Mouse (Mus musculus): ENCODE results near the gene Alpk1. TPM values are rescaled to one million over a fixed set of nuclear protein-coding genes. Genes with fewer than 3 reads are reported as not detected.

Gene Alpk1
- polyA plus RNA-seq, 1 experiment from 2014 or later = 1.2 TPM

GRCm38 (mm10) chr3:127706445-127707088 lies 73.8 kb downstream of the Alpk1 start:
- Histone ChIP-seq H3K36me3 (0 out of 2 replicates have a peak, but pooled peaks cover 4% of the 10 kb centered on the region), H3K4me2 (peak overlapping the region; percentile 66), H3K9ac (no peak overlapping the region), H3K27me3 (replicated peaks) (no peaks in the 10 kb centered on the region), H3K4me1 (peaks cover 12% of the 10 kb centered on the region), H3K4me3 (peak overlapping the region; percentile 35), H3K9me3 (no peaks in the 10 kb centered on the region), H3K27ac (replicated peaks) (no peak overlapping the region)
- WGBS = 71% methylated on average over 8 of the region's 8 CpGs
- no peak for ATAC-seq (ENCODE audit: extremely low read depth, insufficient number of reproducible peaks, low FRiP score, low TSS enrichment)

GRCm38 (mm10) chr3:127705515-127706444 lies 74.5 kb downstream of the Alpk1 start:
- Histone ChIP-seq H3K27me3 (replicated peaks) (no peaks in the 10 kb centered on the region), H3K4me2 (peak overlapping the region; percentile 66), H3K27ac (replicated peaks) (no peak overlapping the region), H3K9ac (peak overlapping the region; percentile 62; the same call in 1 of the 2 replicates), H3K4me3 (peak overlapping the region; percentile 35), H3K36me3 (0 out of 2 replicates have a peak, but pooled peaks cover 4% of the 10 kb centered on the region), H3K4me1 (peaks cover 12% of the 10 kb centered on the region), H3K9me3 (no peaks in the 10 kb centered on the region)
- ATAC-seq (ENCODE audit: extremely low read depth, insufficient number of reproducible peaks, low FRiP score, low TSS enrichment) = no peak
- 20% methylated on average over 30 of the region's 30 CpGs for WGBS

- Histone ChIP-seq H3K4me1 (peaks cover 12% of the 10 kb centered on the region), H3K9me3 (no peaks in the 10 kb centered on the region), H3K4me2 (peak overlapping the region; percentile 66), H3K27ac (replicated peaks) (no peak overlapping the region), H3K27me3 (replicated peaks) (no peaks in the 10 kb centered on the region), H3K36me3 (0 out of 2 replicates have a peak, but pooled peaks cover 4% of the 10 kb centered on the region), H3K4me3 (peak overlapping the region; percentile 35), H3K9ac (no peak overlapping the region)
- 71% methylated on average over 11 of the region's 11 CpGs for WGBS
- ATAC-seq (ENCODE audit: extremely low read depth, insufficient number of reproducible peaks, low FRiP score, low TSS enrichment) = no peak
These were observed 75.2 kb downstream of the Alpk1 start for GRCm38 (mm10) chr3:127705139-127705514.

- Histone ChIP-seq H3K4me1 (peaks cover 12% of the 10 kb centered on the region), H3K27ac (replicated peaks) (no peak overlapping the region), H3K9ac (no peak overlapping the region), H3K4me3 (no peak overlapping the region), H3K4me2 (no peak overlapping the region), H3K36me3 (0 out of 2 replicates have a peak, but pooled peaks cover 4% of the 10 kb centered on the region), H3K27me3 (replicated peaks) (peaks cover 6% of the 10 kb centered on the region), H3K9me3 (no peaks in the 10 kb centered on the region)
- WGBS = 62% methylated on average over 4 of the region's 4 CpGs
- no peak for ATAC-seq (ENCODE audit: extremely low read depth, insufficient number of reproducible peaks, low FRiP score, low TSS enrichment)
These were observed 79.0 kb downstream of the Alpk1 start for GRCm38 (mm10) chr3:127701196-127701825.

- H3K27me3 ChIP-seq (replicated peaks) = peaks cover 32% of the 10 kb centered on the region
- no peaks in the 10 kb centered on the region for H3K9me3 ChIP-seq
- no peak overlapping the region for H3K4me2 ChIP-seq
- no peaks in the 10 kb centered on the region for H3K36me3 ChIP-seq
- H3K27ac ChIP-seq (replicated peaks) = no peak overlapping the region
- ATAC-seq (ENCODE audit: extremely low read depth, insufficient number of reproducible peaks, low FRiP score, low TSS enrichment) = no peak
- WGBS = 81% methylated on average over 5 of the region's 5 CpGs
- H3K4me1 ChIP-seq = 0 out of 2 replicates have a peak, but pooled peaks cover 8% of the 10 kb centered on the region
- H3K4me3 ChIP-seq = no peak overlapping the region
- no peak overlapping the region for H3K9ac ChIP-seq
These were observed 81.7 kb downstream of the Alpk1 start for GRCm38 (mm10) chr3:127698636-127699035.

GRCm38 (mm10) chr3:127696541-127696940 lies 83.8 kb downstream of the Alpk1 start:
- Histone ChIP-seq H3K27me3 (replicated peaks) (peaks cover 37% of the 10 kb centered on the region), H3K36me3 (no peaks in the 10 kb centered on the region), H3K4me2 (no peak overlapping the region), H3K4me3 (no peak overlapping the region), H3K9ac (no peak overlapping the region), H3K4me1 (0 out of 2 replicates have a peak, but pooled peaks cover 8% of the 10 kb centered on the region), H3K9me3 (no peaks in the 10 kb centered on the region), H3K27ac (replicated peaks) (no peak overlapping the region)
- ATAC-seq (ENCODE audit: extremely low read depth, insufficient number of reproducible peaks, low FRiP score, low TSS enrichment) = no peak
- WGBS = 66% methylated on average over 11 of the region's 11 CpGs

GRCm38 (mm10) chr3:127694802-127695771 lies 85.2 kb downstream of the Alpk1 start:
- peak overlapping the region; percentile 62 for H3K4me2 ChIP-seq
- no peak overlapping the region for H3K9ac ChIP-seq
- H3K27ac ChIP-seq (replicated peaks) = no peak overlapping the region
- 0 out of 2 replicates have a peak, but pooled peaks cover 8% of the 10 kb centered on the region for H3K4me1 ChIP-seq
- no peaks in the 10 kb centered on the region for H3K9me3 ChIP-seq
- H3K4me3 ChIP-seq = peak overlapping the region; percentile 42
- WGBS = 13% methylated on average over 43 of the region's 43 CpGs
- H3K27me3 ChIP-seq (replicated peaks) = peaks cover 37% of the 10 kb centered on the region
- no peaks in the 10 kb centered on the region for H3K36me3 ChIP-seq
- ATAC-seq (ENCODE audit: extremely low read depth, insufficient number of reproducible peaks, low FRiP score, low TSS enrichment) = no peak

GRCm38 (mm10) chr3:127691230-127691629 lies 89.1 kb downstream of the Alpk1 start:
- WGBS = 62% methylated on average over 4 of the region's 4 CpGs
- Histone ChIP-seq H3K36me3 (no peaks in the 10 kb centered on the region), H3K27ac (replicated peaks) (no peak overlapping the region), H3K27me3 (replicated peaks) (peaks cover 30% of the 10 kb centered on the region), H3K4me3 (no peak overlapping the region), H3K9me3 (no peaks in the 10 kb centered on the region), H3K9ac (no peak overlapping the region), H3K4me1 (0 out of 2 replicates have a peak, but pooled peaks cover 8% of the 10 kb centered on the region), H3K4me2 (no peak overlapping the region)
- ATAC-seq (ENCODE audit: extremely low read depth, insufficient number of reproducible peaks, low FRiP score, low TSS enrichment) = no peak

GRCm38 (mm10) chr3:127679703-127680102 lies 100.6 kb downstream of the Alpk1 start:
- no peaks in the 10 kb centered on the region for H3K9me3 ChIP-seq
- no peak overlapping the region for H3K27ac ChIP-seq (replicated peaks)
- H3K4me1 ChIP-seq = no peaks in the 10 kb centered on the region
- no peak overlapping the region for H3K4me3 ChIP-seq
- H3K9ac ChIP-seq = no peak overlapping the region
- H3K36me3 ChIP-seq = no peaks in the 10 kb centered on the region; the same call in 1 of the 2 replicates
- ATAC-seq (ENCODE audit: extremely low read depth, insufficient number of reproducible peaks, low FRiP score, low TSS enrichment) = no peak
- no peak overlapping the region for H3K4me2 ChIP-seq
- H3K27me3 ChIP-seq (replicated peaks) = no peaks in the 10 kb centered on the region
- 85% methylated on average over 15 of the region's 15 CpGs for WGBS

Measured in heart, embryonic 13.5 days (tissue).